Mouse (Mus musculus): ENCODE data around the gene Mtmr2. TPM values are rescaled to one million over a fixed set of nuclear protein-coding genes. Genes with fewer than 3 reads are reported as not detected.
"Not testable (repeated sequence)": the region's sequence is repeated elsewhere in the genome, so short reads cannot be mapped to it uniquely, and the experiment has no call there.

Gene Mtmr2
- polyA plus RNA-seq, 1 experiment: 24.8 TPM

DNA sequence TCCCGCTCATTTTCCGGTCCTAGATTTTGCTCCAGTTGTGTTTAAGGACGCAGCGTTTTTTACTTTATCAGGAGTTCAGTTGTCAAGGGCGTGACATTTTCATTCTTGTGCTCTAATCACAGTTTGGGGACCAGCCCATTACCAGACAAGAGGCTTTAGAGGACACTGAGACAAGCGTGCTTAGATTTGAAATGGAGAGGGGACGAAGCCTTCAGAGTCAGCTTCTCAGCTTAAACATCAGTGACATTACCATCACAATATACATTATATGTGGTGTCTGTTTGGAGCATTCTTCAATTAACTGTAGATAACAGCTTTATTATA lies 1.4 kb downstream of the Mtmr2 start:
- DNase-seq (ENCODE audit: low read depth): no peak
- TF ChIP-seq POLR2A (IDR thresholded peaks at IDR 0.05; ENCODE audit: borderline replicate concordance, extremely low read depth, insufficient read depth, insufficient read length, poor library complexity, severe bottlenecking): no peak

DNA sequence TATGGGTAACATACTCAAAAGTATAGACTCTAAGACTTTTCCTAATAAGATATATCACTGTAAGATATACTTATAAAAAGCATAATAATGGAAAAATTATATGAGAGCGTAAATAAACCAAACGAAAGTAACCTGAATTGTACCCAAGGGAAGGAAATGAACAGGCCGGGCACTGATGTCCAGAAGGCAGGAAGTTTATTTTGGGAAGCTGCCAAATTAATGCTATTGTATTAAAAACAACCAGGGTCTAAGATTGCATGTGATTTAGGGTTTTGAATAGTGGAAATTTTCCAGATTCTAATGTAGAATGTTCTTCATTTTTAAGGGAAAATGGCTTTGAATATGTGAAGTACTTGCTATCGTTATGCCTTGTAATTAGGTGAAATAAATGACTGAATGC lies 4.3 kb downstream of the Mtmr2 start:
- DNase-seq (ENCODE audit: low read depth): no peak
- TF ChIP-seq POLR2A (IDR thresholded peaks at IDR 0.05; ENCODE audit: borderline replicate concordance, extremely low read depth, insufficient read depth, insufficient read length, poor library complexity, severe bottlenecking): no peak
- TF ChIP-seq CTCF (IDR thresholded peaks at IDR 0.05; ENCODE audit: borderline replicate concordance, extremely low read depth, insufficient read depth, insufficient read length): no peak

DNA sequence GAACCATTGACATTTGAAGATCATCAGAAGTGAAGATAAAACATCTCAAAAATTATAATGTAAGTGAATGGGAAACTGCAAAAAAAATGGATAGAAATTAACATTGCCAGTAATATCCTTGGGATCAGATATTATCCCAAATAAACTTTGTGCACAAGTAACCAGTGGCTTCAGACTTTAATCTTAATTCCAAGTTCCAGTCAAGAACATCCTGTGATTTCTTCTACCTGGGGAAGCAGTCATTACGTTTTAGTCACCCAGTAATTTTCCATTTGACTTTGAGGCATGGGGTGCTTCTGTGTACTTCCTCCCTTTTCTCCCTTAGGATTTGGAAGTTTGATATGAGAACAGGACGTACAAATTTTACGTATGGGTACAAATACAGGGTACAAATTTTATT lies 12.2 kb downstream of the Mtmr2 start:
- TF ChIP-seq POLR2A (IDR thresholded peaks at IDR 0.05; ENCODE audit: borderline replicate concordance, extremely low read depth, insufficient read depth, insufficient read length, poor library complexity, severe bottlenecking): no peak
- no peak for TF ChIP-seq CTCF (IDR thresholded peaks at IDR 0.05; ENCODE audit: borderline replicate concordance, extremely low read depth, insufficient read depth, insufficient read length)
- DNase-seq (ENCODE audit: low read depth): no peak

DNA sequence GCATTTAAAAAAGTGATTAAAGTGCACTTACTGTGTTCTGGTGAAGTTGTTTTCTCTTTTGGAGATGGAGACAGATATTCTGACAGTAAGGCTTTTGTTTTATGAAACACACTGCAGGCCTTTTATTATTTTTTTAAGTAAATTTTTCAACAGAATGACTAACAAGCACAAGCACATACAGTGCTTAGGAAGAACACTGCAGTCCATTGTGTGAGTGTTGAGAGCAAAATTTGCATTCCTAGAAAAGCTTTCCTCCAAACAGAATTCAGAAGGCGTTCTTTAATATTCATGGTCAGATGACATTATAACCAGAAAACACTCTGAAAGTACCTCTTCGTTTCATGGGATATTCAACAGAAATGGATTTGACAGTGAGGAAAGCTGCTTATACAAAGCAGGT lies 17.4 kb downstream of the Mtmr2 start:
- peak; percentile 36 for DNase-seq (ENCODE audit: low read depth)

GRCm38 (mm10) chr9:13766570-13766969 lies 18.4 kb downstream of the Mtmr2 start:
- no peak for DNase-seq (ENCODE audit: low read depth)
- no peak for TF ChIP-seq CTCF (IDR thresholded peaks at IDR 0.05; ENCODE audit: borderline replicate concordance, extremely low read depth, insufficient read depth, insufficient read length)
- no peak for TF ChIP-seq POLR2A (IDR thresholded peaks at IDR 0.05; ENCODE audit: borderline replicate concordance, extremely low read depth, insufficient read depth, insufficient read length, poor library complexity, severe bottlenecking)

More for the DNA sequence above, 17.4 kb downstream of the Mtmr2 start:
- TF ChIP-seq CTCF (IDR thresholded peaks at IDR 0.05; ENCODE audit: borderline replicate concordance, extremely low read depth, insufficient read depth, insufficient read length) (no peak), POLR2A (IDR thresholded peaks at IDR 0.05; ENCODE audit: borderline replicate concordance, extremely low read depth, insufficient read depth, insufficient read length, poor library complexity, severe bottlenecking) (no peak)

- TF ChIP-seq CTCF (IDR thresholded peaks at IDR 0.05; ENCODE audit: borderline replicate concordance, extremely low read depth, insufficient read depth, insufficient read length): no peak
- no peak for TF ChIP-seq POLR2A (IDR thresholded peaks at IDR 0.05; ENCODE audit: borderline replicate concordance, extremely low read depth, insufficient read depth, insufficient read length, poor library complexity, severe bottlenecking)
- DNase-seq (ENCODE audit: low read depth): no peak
Measured at GRCm38 (mm10) chr9:13774732-13775131, 26.5 kb downstream of the Mtmr2 start.

GRCm38 (mm10) chr9:13781985-13782384 lies 33.8 kb downstream of the Mtmr2 start:
- TF ChIP-seq CTCF (IDR thresholded peaks at IDR 0.05; ENCODE audit: borderline replicate concordance, extremely low read depth, insufficient read depth, insufficient read length): no peak
- no peak for TF ChIP-seq POLR2A (IDR thresholded peaks at IDR 0.05; ENCODE audit: borderline replicate concordance, extremely low read depth, insufficient read depth, insufficient read length, poor library complexity, severe bottlenecking)
- no peak for DNase-seq (ENCODE audit: low read depth)

- DNase-seq (ENCODE audit: low read depth): not testable (repeated sequence)
Measured at GRCm38 (mm10) chr9:13790864-13791263, 42.7 kb downstream of the Mtmr2 start.

- TF ChIP-seq POLR2A (IDR thresholded peaks at IDR 0.05; ENCODE audit: borderline replicate concordance, extremely low read depth, insufficient read depth, insufficient read length, poor library complexity, severe bottlenecking): no peak
- TF ChIP-seq CTCF (IDR thresholded peaks at IDR 0.05; ENCODE audit: borderline replicate concordance, extremely low read depth, insufficient read depth, insufficient read length): peak; percentile 6; the same call in 1 of the 2 replicates
- DNase-seq (ENCODE audit: low read depth): no peak
Measured at GRCm38 (mm10) chr9:13794302-13794701, 46.1 kb downstream of the Mtmr2 start.

- no peak for DNase-seq (ENCODE audit: low read depth)
- TF ChIP-seq CTCF (IDR thresholded peaks at IDR 0.05; ENCODE audit: borderline replicate concordance, extremely low read depth, insufficient read depth, insufficient read length): no peak
- no peak for TF ChIP-seq POLR2A (IDR thresholded peaks at IDR 0.05; ENCODE audit: borderline replicate concordance, extremely low read depth, insufficient read depth, insufficient read length, poor library complexity, severe bottlenecking)
Measured at GRCm38 (mm10) chr9:13794756-13795155, 46.5 kb downstream of the Mtmr2 start.

DNA sequence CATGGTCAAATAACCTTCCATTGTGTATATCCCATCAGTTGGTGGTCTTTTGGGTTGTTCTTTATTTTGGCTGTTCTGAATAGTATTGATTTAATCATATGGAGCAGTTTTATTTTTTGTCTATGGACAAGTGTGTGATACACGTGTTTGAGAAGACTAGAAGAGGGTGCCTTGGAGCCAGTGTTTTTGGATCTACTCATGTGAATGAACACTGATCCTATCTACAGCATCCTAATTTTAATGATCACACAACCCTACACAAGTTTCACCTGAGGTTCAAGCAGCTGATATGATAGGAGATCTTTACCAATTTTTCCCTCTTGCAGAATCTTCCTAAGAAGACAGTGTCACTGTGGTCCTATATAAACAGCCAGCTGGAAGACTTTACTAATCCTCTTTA lies 56.3 kb downstream of the Mtmr2 start:
- no peak for DNase-seq (ENCODE audit: low read depth)
- no peak for TF ChIP-seq CTCF (IDR thresholded peaks at IDR 0.05; ENCODE audit: borderline replicate concordance, extremely low read depth, insufficient read depth, insufficient read length)
- no peak for TF ChIP-seq POLR2A (IDR thresholded peaks at IDR 0.05; ENCODE audit: borderline replicate concordance, extremely low read depth, insufficient read depth, insufficient read length, poor library complexity, severe bottlenecking)

- no peak for DNase-seq (ENCODE audit: low read depth)
- TF ChIP-seq CTCF (IDR thresholded peaks at IDR 0.05; ENCODE audit: borderline replicate concordance, extremely low read depth, insufficient read depth, insufficient read length): no peak
- TF ChIP-seq POLR2A (IDR thresholded peaks at IDR 0.05; ENCODE audit: borderline replicate concordance, extremely low read depth, insufficient read depth, insufficient read length, poor library complexity, severe bottlenecking): no peak
Measured at GRCm38 (mm10) chr9:13806854-13807253, 58.6 kb downstream of the Mtmr2 start.

DNA sequence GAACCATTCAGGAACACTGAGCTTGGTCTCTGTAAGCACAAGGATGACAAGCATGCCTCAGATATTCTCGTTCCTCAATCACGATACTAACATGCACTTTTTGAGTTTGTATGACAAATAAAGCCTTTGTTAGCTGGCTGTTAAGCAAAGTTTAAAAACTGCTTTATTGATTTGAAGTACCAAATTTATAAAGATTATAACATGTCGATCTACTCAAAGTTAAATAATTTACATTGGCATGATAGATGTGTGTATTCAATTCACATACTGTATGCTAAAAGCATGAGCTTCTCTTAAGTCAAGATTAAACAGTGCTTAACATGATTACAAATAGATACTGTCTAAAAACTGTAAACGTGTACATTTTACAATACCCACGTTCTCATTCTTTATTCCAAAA lies 59.4 kb downstream of the Mtmr2 start:
- DNase-seq (ENCODE audit: low read depth): no peak
- TF ChIP-seq CTCF (IDR thresholded peaks at IDR 0.05; ENCODE audit: borderline replicate concordance, extremely low read depth, insufficient read depth, insufficient read length) (no peak), POLR2A (IDR thresholded peaks at IDR 0.05; ENCODE audit: borderline replicate concordance, extremely low read depth, insufficient read depth, insufficient read length, poor library complexity, severe bottlenecking) (no peak)
